Mouse (Mus musculus): ENCODE results near the gene Nsun7.

GRCm38 (mm10) chr5:66271141-66271540 is 11.4 kb downstream of the Nsun7 start:
- TF ChIP-seq CTCF (IDR thresholded peaks at IDR 0.05; ENCODE audit: borderline replicate concordance, insufficient read depth, low read depth, low read length) (no peak), POLR2A (IDR thresholded peaks at IDR 0.05; ENCODE audit: borderline replicate concordance, insufficient read depth, low read length) (no peak)

Data from cerebellum, adult 2 months (tissue).